Mouse (Mus musculus): ENCODE results near the gene Pbxip1.
"Not testable (repeated sequence)": the region's sequence is repeated elsewhere in the genome, so short reads cannot be mapped to it uniquely, and the experiment has no call there.

Pbxip1 gene

DNA sequence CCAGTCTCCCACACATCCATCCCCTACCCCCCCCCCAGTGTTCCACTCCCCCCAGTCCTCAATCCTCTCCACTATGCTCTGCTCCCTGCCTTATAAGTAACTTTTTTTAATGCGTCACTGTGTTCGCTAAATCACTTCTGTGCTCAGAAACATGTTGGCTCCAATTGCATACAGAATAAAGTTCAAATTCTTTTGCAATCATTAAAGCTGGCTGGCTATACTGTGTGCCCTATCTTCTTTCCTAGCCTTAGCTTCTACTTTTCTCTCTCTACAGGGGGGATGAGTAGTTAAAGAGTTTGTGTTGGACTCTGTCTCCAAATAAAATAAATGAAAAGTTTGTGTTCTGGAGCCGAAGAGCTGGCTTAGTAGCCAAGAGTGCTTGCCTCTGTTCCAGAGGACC is 26.8 kb upstream of the Pbxip1 start:
- DNase-seq (ENCODE audit: low spot score in 2 of 2) = no peak

DNA sequence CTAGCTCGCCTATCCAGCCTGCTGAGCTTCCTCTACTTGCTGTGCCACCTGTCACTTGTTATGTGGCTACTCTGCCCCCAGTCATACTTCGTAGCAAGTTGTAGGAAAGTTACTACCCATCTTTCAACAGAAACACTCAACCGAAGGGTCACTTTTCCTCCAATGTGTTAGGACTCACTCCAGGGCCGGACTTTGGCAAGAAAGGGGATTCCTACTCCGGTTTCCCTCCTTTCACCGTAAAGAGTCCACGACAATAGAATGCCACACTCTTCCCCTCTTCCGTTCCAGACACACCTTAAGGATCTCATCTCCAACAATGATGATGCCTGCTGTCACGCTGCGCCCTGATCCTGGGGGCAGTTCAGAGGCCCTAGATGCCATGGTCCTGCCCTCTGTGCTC is 25.6 kb upstream of the Pbxip1 start:
- no peak for DNase-seq (ENCODE audit: low spot score in 2 of 2)

DNA sequence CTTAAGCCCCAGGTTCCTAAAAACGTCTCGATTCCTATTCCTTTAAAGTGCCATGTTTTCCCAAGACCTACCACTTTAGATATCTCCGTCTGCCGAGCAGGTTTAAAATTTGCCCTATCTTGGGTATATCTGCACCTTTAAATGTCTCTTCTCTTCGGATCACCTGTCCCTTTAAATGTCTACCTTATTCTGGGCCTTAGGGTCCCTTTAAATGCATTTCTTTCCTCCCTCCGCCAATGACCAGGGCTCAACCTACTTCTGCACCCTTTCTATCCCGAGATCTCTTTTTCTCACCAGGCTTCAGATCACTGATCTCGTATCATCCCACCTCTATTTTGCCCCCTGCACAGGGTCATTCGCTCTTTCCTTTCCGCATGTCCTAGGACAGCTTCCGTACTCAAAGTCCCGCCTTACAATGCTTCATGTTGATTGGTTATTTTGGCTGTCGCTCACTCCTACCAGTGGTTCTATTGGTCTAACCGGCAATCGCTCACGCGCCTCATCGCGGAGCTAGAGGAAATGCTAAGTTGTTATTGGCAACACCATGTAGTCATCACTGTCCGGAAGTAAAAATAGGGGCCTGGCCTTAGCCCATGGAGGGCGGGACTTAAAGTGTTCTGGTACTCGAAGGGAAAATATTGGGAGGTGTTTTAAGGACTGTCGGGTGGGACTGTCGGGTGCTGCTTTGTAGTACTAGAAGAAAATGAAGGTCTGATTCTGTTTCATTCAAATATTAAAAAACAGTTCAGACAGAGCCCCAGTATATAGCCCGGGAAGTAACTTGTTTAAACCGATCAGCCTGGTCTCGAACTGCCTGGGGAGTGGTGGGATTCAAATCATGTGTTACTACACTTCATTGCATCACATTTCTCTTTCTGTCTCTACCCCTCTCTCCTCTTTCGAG is 24.8 kb upstream of the Pbxip1 start, which contains the start of gene Flad1:
TSS of gene Flad1 (minus strand) at position 381 of the 904 bp plus-strand sequence.
- DNase-seq (ENCODE audit: low spot score in 2 of 2) = peak; percentile 100

DNA sequence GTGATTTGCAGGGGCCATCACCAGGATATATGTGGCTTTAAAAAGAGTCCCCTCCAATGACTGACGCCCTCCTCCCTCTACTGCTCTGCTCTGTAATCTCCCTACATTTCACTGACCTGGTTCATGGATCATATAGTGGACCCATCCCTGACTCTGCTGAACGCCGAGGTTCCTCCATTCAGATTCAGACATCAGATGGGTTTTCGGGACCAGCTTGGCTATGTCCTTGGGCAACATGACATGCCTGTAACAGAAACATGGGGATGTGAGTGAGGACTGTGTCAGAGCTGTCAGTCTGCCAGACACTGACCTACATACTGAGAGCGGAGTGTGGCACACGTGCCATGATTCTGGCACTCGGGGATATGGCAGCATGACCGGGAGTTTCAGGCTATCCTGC is 20.3 kb upstream of the Pbxip1 start:
- no peak for DNase-seq (ENCODE audit: low spot score in 2 of 2)

DNA sequence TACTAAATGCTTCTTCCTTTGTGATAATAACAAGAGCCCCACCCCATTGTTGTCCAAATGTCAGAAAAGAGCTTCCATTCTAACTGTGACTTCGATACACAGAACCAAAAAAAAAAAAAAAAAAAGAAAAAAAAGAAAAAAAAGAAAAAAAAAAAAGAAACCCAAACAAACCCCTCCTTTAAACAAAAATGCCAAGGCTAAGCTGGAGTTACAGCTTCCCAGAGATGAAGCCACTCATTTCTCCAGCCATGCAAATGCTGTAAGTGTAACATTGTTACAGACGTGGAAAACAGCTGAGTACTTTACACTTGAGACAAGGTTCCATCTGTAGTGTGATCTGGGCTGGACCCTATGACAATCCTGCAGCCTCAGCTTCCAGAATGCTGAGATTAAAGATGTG is 19.4 kb upstream of the Pbxip1 start:
- DNase-seq (ENCODE audit: low spot score in 2 of 2) = no peak

DNA sequence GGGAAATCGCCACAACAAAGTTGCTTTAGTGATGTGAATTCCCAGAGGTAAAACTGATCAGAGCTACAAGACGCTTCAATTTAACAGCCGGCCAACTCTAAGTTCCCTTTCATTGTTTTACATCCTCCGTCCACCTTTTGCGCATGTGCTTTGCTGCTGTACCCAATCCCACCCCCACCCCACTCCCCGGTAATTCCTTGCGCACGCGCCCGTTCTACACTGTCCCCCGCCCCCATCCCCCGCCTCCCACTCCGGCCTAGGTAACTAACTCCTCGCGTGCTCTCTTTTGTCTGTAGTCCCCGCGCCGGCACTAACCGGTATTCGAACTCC is 18.7 kb upstream of the Pbxip1 start:
- DNase-seq (ENCODE audit: low spot score in 2 of 2) = no peak

DNA sequence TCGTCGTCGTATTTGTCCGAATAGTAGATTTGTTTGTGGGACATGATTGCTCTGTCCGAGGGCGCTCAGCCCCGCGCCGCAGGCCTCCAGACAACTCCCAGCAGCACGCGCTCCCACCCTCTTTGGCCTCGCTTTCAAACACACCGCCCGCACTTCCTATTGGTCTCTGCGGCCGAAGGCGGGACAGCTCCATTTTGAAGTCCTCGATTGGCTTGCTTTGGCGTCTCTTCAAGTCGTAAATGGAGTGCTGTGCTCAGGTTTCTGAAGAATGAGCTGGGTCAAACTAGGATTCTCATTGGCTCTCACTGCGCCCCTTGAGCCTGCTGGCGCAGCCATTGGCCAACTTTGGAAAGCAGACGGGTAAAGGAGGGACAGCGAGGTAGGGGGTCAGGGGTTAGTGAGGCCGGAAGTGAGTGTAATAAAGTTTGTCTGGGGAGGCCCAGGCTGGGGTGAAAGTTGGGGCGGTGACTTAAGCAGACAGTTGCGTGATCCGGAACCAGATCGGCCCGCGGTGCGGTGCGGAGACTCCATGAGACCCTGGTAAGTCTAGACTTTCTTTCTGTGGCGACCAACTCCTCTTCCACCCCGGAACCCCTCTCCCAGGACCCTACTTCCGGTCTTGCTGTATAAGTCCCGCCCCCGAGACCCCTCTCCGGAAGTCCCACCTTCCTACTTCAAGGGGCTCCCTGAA is 18.2 kb upstream of the Pbxip1 start, which contains the start of the genes Cks1b and Shc1:
TSS of gene Cks1b (minus strand) at position 214 of the 691 bp plus-strand sequence.
TSS of gene Shc1 (plus strand) at position 274 of the 691 bp plus-strand sequence.
- DNase-seq (ENCODE audit: low spot score in 2 of 2) = peak; percentile 97 to 99

DNA sequence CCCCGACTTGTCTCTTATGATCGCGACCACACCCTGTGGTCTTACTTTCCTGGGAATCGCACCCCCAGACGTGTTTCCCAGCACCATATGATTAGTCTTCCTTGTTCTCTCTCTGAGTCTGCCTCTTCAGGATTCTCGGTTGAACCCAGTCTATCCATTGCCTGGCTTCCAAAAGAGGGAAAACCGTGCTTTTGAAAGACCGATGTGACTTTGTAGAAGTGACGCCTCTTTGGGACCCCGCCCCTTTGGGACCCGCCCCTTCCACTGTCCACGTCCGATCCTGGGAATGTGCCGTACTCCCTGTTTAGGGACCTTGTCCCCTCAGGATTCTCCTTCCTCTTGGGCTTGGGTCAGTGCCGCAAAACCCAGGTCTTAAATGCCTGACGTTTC is 17.6 kb upstream of the Pbxip1 start:
- peak in 1 of 2 experiments; percentile 60 for DNase-seq (ENCODE audit: low spot score in 2 of 2)

DNA sequence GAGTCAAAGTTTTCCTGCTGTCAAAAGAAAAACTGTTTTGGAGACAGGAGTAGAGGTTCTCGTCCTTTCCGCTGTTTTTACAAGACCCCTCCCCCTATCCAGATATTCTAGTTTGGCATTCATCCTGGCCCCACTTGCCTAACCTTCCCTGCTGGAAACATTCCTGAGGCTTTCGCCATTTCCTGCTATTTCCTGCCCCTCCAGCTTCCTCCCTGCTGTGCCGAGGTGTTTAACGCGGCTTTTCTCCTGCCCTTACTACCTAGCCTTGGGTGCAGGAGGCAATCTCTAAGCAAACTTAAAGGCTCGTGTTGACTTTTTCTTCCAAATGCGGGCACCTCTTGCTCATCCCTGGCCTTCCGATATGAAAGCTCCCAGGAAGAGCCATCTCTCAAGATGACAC is 16.9 kb upstream of the Pbxip1 start:
- DNase-seq (ENCODE audit: low spot score in 2 of 2) = no peak

DNA sequence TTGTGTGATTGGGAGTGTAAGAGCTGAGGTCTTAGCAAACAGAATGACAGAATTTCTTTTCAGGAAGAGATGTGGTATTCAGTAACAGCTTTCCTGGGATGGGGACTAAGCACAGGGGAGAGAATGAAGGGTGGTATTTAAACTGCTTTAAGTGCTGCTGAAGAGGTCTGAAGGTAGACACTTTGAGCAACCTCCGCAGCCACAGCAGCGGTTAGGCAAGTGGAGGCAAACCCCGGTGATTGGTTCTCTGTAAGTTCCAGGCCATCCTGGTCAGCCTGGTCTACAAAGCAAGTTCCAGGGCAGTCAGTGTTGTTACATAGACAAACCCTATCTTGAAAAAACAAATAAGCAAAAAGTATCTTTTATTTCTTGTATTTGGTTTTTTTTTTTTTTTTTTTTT is 16.5 kb upstream of the Pbxip1 start:
- DNase-seq (ENCODE audit: low spot score in 2 of 2) = no peak

DNA sequence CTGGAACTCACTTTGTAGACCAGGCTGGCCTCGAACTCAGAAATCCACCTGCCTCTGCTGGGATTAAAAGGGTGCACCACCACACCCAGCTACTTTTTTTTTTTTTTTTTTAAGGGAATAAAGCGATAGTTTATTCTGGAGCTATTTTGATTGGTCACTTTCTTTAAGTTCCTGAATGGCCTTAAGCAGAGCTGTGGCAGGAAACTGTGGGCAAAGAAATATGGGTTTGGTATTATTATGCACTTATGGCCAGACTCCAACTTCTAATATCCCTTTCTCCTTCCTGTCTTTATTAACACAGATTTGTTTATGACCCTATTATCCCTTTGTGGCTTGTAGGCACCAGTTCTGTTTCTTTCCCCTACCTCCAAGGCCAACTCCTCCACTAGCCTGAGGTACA is 16.1 kb upstream of the Pbxip1 start:
- no peak for DNase-seq (ENCODE audit: low spot score in 2 of 2)

DNA sequence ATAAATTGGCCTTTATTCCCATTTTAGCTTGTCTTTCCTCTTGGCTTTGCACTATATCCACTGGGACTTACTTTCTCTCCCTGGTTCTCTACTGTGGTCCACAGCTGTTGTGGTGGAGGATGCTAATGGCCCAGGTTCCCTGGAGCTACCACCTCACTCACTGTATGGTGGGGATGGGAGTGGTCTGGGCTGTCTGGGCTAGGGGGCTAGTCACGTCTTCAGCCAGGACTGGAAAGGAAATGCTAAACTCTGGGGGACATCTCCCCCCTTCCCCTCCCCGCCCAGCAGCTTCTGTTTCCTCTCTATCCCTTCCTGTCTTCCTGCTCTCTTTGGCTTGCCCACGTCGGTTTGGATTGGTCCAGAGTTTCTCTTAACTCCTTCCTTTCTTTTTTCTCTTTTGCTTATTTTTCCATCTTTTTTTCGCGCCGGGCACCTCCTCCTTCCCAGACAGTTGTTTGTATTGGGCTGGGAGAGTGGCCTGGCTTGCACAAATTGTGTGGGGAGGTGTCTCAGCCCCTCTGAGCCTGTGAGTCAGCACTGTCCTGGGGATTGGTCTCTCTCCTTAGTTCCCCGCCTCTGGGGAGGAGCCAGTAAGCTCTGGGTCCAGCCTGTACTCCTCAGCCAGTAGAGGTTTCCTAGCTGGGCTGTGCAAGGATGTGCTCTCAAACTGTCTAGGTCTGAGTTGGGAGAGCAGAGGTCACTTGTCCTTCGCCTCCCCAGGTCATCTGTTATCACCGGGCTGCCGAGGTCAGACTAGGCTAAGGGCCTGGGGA is 15.3 kb upstream of the Pbxip1 start:
- DNase-seq (ENCODE audit: low spot score in 2 of 2) = peak; percentile 82 to 84

DNA sequence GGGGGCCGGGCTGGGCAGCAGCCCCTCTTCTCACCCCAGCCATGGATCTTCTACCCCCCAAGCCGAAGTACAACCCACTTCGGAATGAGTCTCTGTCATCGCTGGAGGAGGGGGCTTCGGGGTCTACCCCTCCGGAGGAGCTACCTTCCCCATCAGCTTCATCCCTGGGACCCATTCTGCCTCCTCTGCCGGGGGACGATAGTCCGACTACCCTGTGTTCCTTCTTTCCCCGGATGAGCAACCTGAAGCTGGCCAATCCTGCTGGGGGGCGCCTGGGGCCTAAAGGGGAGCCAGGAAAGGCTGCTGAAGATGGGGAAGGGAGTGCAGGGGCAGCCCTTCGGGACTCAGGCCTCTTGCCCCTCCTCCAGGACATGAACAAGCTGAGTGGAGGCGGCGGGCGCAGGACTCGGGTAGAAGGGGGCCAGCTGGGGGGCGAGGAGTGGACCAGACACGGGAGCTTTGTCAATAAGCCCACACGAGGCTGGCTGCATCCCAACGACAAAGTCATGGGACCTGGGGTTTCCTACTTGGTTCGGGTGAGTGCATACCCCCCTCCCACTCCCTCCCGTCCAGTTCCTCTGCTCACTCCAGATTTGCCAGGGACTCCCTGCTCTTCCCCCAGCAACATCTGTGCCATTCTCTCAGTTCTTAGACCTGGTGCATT is 14.6 kb upstream of the Pbxip1 start:
- no peak for DNase-seq (ENCODE audit: low spot score in 2 of 2)

DNA sequence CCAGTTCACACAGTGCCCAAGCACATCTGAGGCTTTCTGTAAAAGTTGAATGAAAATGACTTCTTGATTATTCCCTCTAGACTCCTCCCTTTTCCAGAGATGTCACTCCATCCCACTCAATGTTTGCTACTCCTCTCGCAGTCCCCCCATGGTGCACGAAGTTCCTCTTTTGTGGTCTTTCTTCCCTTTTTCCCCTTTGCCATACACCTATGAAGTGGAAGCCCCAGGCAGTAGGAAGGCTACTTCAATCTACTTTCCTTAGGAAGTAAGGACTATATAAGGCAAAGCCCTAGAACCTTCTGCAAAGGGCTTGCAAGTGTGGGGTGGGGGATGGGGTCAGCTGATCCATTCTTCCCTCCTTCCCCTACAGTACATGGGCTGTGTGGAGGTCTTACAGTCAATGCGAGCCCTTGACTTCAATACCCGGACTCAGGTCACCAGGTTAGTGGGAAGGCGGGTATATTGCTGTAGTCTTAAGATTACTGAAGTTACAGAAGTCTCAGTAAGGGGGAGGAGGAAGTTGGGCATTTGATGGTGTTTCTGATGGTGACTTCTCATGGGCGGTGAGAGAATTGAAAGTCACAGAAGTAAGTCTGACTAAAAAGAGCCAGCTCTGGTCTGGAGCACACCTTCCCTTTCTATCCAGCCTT is 13.8 kb upstream of the Pbxip1 start:
- no peak for DNase-seq (ENCODE audit: low spot score in 2 of 2)

DNA sequence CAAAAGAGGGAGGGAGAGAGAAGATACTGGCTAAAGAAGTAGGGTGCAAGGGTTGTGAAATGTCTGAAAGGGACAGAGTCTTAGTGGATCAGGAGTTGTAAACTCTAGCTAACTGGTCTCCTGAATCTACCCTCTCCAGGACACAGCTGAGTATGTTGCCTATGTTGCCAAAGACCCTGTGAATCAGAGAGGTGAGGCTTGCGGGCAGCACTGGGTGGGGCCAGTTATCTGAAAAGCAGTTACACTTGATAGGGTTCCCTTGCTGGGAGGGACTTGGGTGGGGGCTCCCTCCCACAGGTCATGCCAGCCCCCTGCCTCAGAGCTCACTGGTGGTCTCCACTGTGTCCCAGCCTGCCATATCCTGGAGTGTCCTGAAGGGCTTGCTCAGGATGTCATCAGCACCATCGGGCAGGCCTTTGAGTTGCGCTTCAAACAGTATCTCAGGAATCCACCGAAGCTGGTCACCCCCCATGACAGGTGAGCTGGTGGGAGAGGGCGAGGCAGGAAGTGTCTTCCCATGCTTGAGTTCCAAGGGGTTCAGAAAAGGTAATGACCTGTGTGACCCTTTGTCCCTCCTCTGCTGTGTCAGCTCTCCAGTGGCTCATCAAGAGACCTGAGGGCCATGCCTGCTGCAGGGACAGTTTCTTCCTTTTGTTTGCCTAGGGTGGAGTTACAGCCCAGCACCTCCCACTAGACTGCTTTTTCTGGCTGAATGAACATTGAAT is 11.9 kb upstream of the Pbxip1 start:
- DNase-seq (ENCODE audit: low spot score in 2 of 2) = no peak

DNA sequence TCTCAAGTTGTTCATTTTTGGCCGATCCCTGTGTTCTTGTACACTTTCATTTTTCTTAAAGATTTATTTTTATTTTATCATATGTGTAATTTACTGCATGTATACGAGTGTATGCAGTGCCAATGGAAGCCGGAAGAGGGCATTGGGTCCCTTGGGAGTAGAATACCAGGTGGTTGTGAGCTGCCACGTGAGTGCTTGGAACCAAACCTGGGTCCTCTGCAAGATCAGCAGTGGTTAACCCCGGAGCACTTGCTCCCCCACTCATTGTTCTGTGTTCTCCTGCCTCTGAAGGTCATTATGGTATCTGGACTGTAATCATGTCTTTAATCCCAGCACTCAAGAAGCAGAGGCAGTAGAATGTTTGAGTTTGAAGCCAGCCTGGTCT is 11.4 kb upstream of the Pbxip1 start:
- no peak for DNase-seq (ENCODE audit: low spot score in 2 of 2)

DNA sequence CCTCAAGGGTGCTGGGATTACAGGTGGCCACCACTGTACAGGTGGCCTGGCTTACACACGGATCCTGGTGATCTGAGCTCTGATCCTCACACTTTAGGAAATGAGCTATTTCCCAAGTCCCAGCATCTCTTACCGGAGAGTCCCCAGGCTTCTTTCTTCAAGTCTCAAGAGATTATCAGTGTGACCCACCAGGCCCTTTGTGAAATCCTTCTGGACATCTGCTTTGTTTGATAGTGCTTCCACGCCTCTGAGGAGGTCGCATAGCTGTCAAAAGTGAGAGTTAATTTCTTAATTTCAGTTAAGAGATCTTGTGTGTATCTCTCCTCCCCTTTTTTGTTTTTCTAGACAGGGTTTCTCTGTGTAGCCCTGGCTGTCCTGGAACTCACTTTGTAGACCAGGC is 10.6 kb upstream of the Pbxip1 start:
- no peak for DNase-seq (ENCODE audit: low spot score in 2 of 2)

DNA sequence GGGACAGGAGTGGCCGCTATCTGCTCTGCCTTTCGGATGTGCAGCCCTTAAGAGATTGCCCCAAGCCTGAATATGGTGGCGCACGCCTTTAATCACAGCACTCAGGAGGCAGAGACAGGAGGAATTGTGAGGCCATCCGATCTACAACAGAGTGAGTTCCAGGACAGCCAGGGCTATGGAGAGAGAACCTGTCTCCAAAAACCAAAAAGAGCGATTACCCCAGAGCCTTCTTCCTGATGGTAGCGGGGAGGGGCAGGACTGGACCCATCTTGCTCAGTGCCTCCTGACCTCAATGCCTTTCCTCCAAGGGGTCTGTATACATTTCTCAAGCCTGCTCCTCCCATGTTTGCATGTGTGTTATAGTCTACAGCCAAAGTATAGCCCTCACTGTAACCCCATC is 7.5 kb upstream of the Pbxip1 start:
- not testable (repeated sequence) for DNase-seq (ENCODE audit: low spot score in 2 of 2)

DNA sequence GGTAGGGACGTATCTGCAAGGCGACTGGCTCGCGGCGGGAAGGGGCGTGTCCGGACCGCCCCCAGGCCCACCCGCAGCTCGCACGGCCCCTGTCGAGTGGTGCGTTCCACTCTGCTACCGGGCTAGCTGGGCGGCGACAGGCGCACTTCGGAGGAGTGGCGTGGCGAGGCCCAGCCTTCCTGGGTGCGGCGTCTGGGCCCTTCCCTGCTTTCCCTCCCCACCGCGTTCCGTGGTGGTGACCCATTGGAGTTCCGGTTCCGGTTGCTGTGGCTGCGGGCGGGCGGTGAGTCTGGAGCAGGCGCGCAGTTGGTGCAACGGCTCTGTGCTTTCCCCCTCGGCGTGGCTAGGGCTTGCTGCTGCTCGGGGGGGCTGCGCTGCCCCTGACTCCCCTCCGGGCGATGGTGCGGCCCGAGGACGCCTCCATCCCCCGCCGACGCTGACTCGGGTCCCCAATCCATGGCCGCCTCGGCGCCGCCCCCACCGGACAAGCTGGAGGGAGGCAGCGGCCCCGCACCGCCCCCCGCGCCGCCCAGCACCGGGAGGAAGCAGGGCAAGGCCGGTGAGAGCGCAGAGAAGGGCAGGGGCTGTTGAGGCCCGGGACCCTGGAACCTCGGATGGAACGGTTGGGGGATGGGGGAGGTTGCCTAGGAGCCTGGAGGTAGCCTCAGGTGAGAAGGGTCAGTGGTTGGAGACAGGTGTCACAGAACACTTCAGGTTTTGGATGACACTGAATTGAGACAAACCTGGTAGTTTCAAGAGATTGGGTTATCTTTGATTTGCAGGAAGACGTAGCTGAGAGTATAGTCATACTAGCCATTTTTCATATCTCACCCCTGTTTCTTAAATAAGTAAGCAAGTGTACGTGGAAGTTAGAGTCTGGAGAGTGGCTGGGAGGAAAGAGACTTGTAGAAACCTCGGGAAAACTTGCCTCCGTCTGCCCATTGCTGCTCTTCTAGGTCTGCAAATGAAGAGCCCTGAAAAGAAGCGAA is 6.0 kb upstream of the Pbxip1 start, which contains the start of gene Pygo2:
TSS of gene Pygo2 (plus strand) at position 44 of the 989 bp plus-strand sequence.
- DNase-seq (ENCODE audit: low spot score in 2 of 2) = peak; percentile 98
